Mouse (Mus musculus) right cerebral cortex, postnatal 25 days (tissue): ENCODE results near the gene Plpp6.
A peak's percentile ranks its signal among the peaks of the same experiment; 100 is the strongest.
"Not testable (repeated sequence)": the region's sequence is repeated elsewhere in the genome, so short reads cannot be mapped to it uniquely, and the experiment has no call there.

ENCODE experiments used
- DNase-seq: peaks from one replicate; pipeline ENCODE4 v3.0.0; 2022

Plpp6 gene

DNA sequence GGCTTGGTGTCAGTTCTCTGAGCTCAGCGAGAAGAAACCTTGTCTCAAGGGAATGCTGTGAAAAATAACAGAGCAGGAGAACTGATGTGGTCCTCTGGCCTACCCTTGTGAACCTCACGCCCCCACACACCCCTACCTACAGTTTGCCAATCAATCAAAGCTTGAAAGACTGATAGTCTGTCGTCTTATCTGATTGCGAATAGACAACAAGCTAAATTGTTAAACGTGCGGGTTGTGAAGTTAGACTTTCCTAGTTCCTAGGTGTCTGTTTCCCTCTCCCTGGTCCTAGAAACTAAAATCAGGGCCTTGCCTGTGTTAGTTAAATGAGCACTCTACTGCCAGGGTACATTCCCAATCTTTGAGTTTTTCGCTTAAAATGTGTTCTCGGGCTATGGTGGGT, 25.8 kb downstream of the Plpp6 start:
- no peak for DNase-seq

DNA sequence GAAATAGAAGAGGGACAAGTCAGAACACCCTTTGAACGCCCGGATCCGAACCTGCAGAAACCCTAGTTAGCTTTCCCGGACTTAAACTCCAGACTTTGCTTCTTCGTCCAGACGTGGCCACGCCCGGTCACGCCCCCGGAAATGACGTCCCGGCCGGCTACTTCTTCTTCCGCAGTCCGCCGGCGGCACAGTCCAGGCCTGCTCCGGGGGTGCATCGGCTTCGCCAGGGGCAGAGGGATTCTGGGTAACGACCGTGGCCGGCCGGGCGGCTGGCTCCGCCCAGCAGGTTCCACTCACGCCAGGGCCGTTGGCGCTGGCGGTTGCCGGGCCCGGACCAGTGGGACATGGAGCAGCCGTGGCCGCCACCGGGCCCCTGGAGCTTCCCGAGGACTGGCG, 26.4 kb downstream of the Plpp6 start, which contains the start of gene Cdc37l1:
Gene Cdc37l1 (plus strand): TSS at position 159 of the 396 bp plus-strand sequence.
- DNase-seq, result peak; percentile 96

- peak; percentile 34 for DNase-seq
Measured at GRCm38 (mm10) chr19:28990590-28991221, 27.0 kb downstream of the Plpp6 start.

- no peak for DNase-seq
Measured at GRCm38 (mm10) chr19:28991391-28991790, 27.6 kb downstream of the Plpp6 start.

GRCm38 (mm10) chr19:28994870-28995269, 31.1 kb downstream of the Plpp6 start:
- peak; percentile 15 for DNase-seq

GRCm38 (mm10) chr19:28995366-28995765, 31.6 kb downstream of the Plpp6 start:
- no peak for DNase-seq

DNA sequence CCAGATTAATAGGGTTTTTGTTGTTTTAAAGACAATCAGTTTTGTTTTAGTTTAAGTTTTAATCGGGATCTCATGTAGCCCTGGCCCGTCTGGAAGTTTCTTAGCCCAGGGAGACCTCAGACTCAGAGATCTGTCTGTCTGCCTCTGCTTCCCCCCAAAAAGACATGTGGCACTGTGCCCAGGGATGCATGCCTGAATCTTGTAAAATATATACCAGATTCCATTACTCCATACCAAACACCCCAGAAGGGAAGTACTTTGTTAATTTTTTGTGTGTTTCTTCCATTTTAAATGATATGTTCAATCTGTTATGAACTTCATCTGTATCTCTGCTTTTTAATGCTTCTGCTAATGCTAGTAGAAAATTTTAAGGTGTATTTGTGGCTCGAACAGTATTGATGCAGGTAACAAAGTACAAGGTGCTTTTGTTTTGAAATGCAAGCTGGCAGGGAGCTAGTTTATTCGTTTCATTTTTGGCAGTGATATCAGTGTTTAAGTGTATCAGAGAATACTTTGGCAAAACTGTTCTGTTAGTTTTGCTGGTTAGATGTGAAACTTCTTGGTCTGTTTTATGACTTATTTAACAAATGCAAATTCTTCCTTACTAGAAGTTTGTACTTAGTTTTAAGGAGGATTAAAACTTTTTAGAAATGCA, 34.4 kb downstream of the Plpp6 start:
- DNase-seq, result no peak

- not testable (repeated sequence) for DNase-seq
Measured at GRCm38 (mm10) chr19:29000321-29000720, 36.6 kb downstream of the Plpp6 start.

DNA sequence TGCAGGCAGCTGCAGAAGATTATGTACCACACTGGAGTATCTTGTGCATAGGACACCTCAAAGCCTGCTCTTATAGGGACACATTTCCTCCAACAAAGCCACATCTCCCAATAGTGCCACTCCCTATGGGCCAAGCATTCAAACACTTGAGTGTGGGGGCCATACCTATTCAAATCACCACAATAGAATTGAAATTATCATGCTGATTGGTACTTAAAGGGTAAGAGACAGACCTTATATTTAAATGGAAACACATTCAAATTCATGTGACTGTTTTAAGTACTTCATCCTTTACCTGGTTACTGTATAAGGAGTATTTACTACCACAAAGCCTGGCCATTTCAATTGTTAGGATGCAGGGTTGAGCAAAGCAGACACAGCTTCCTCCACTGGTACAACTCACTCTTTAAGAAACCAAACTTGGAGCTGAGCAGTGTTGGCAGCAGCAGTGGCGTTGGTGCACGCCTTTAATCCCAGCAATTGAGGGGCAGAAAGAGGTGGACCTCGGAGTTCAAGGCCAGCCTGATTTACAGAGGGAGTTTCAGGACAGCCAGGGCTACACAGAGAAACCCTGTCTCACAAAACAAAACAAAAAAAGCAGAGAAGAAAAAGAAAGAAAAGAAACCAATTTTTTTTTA, 44.4 kb downstream of the Plpp6 start:
- no peak for DNase-seq

DNA sequence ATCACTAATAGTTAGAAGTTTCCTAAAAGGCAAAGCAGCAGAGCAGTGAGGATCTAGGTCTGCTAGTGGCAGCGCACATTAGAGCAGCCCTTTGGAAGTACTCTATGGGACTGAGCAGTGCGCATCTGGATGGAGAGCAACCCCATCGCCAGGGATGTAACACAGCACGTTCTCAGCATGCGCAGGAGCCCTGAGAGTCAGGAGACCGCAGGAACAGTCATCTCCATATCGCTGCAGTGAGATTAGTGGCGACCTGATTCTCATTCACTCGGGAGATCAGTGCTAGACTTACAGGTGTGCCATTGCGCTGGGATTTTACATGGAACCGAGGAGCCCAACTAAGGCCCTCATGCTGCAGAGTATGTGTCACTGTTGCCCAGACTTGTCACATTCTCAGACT, 45.3 kb downstream of the Plpp6 start:
- no peak for DNase-seq

DNA sequence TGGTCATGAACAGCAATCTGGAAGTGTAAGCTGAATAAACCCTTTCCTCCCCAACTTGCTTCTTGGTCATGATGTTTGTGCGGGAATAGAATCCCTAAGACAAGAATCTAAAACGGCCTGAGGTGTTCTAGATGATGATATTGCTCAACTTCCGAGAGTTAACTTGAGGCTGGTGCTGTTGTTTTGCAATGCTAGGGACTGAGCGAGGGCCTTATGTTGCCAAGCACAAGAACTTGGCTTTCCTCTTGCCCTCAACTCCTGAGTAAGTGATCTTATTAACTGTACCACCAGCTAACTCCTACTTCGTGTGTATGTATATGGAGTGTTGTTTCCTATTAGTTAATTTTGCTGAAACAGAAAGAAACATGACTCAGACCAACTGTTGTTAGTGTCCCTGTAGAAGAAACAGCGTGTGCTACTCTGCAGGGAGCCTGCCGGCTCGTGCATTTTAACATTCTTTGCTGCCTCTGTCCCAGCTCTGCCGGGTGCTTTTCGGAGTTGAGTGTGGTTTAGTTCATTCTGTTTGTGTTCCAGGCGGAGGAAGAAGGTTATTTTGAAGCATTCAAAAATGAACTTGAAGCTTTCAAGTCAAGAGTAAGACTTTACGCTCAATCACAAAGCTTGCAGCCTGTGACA, 47.7 kb downstream of the Plpp6 start:
- no peak for DNase-seq

- no peak for DNase-seq
Measured at GRCm38 (mm10) chr19:29014466-29015055, 50.8 kb downstream of the Plpp6 start.

DNA sequence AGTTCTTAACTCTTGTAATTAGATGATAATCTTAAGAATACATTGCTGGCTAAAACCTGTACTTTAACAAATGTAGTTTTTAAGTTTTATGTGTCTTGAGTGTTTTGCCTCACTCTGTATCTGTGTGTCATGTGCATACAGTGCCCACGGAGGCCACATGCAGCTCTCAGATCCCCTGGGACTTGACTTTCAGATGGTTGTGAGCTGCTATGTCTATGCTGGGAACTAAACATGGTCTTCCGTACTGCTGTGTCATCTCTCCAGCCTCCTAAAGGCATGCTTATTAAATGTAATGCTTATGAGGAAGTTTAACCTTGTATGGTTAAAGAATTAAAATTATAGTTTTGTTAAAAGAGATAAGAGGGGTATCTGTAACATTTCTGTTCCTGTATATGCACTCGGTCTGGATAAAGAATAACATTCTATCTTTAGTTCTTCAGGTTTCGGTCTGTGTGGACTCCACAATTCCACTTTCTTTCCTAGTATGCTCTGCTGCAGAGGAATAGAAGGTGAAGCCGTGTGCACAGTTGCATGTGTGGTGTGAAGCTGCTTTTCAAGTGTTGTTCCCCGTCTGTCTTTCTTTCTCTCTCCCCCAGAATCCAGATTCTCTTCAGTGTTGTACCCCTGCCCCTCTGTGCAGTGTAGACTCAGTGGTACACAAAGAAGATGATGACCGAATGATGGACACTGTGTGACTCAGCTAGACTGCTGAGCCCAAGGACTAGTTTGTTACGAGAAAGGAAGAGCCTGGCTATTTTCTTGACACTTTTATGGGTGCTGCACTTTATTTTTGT, 51.9 kb downstream of the Plpp6 start:
- DNase-seq, result no peak

GRCm38 (mm10) chr19:29016204-29016765, 52.5 kb downstream of the Plpp6 start:
- no peak for DNase-seq
